Mouse (Mus musculus) cortical plate, adult 2 months (tissue): ENCODE measurements around the gene Nfat5. TPM values are rescaled to one million over a fixed set of nuclear protein-coding genes. Genes with fewer than 3 reads are reported as not detected.
A peak's percentile ranks its signal among the peaks of the same experiment; 100 is the strongest.

ENCODE experiments used
- H3K27ac ChIP-seq: fragments of 200-500 bp; 2 replicates; pipeline ENCODE4 v1.5.1; 2012; ENCODE audit warnings: low read length, control low read depth, inconsistent platforms; ENCODE audit not compliant: insufficient read depth
- H3K4me1 ChIP-seq: fragments of 200-500 bp; 2 replicates; pipeline ENCODE4 v1.6.1; 2011; ENCODE audit warnings: low read length; ENCODE audit not compliant: control insufficient read depth, insufficient read depth
- H3K4me3 ChIP-seq: fragments of 200-500 bp; 2 replicates; pipeline ENCODE4 v1.5.1; 2011; ENCODE audit warnings: mild to moderate bottlenecking, low read length, control low read depth; ENCODE audit not compliant: insufficient read depth
- CTCF ChIP-seq: fragments of 200-500 bp; IDR thresholded peaks from 2 replicates; pipeline ENCODE4 v1.5.1; 2011; ENCODE audit warnings: mild to moderate bottlenecking, control low read depth, low read length; ENCODE audit not compliant: insufficient read depth; ENCODE audit errors: extremely low read depth
- POLR2A ChIP-seq: fragments of 200-500 bp; IDR thresholded peaks from 2 replicates; pipeline ENCODE4 v1.6.1; 2011; ENCODE audit warnings: mild to moderate bottlenecking, low read length, control low read depth; ENCODE audit not compliant: insufficient read depth; ENCODE audit errors: extremely low read depth
- polyA plus RNA-seq: library from polyadenylated mRNA; depleted of rRNA; stranded (reverse); fragments of >200 nt; gene quantifications from 2 replicates; pipeline ENCODE4 v1.2.3, GENCODE M21; 2012; rRNA removed

Gene Nfat5
- polyA plus RNA-seq, 1 experiment = 36.0 TPM

DNA sequence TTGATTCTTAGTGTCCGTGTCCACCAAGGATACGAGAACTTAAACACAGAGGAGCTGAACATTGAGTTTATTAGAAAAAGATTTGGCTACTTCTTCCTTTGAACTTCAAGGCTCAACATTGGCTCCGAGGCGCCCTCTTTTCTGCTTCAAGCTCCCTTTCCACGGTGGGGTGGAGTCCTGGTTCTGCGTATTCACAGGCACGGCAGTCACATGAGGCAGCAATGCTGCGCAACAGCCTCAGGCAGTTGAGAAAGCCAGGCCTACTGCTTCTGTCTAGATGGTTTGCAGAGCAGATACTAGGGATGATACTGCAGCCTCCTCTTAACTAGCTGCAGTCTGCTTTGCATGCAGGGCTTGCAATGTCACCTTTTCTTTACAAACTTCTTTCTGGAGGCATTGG is 119.3 kb downstream of the Nfat5 start:
- Histone ChIP-seq H3K27ac (no peak overlapping the region), H3K4me3 (no peak overlapping the region), H3K4me1 (no peaks in the 10 kb centered on the region)
- TF ChIP-seq CTCF = no peak

DNA sequence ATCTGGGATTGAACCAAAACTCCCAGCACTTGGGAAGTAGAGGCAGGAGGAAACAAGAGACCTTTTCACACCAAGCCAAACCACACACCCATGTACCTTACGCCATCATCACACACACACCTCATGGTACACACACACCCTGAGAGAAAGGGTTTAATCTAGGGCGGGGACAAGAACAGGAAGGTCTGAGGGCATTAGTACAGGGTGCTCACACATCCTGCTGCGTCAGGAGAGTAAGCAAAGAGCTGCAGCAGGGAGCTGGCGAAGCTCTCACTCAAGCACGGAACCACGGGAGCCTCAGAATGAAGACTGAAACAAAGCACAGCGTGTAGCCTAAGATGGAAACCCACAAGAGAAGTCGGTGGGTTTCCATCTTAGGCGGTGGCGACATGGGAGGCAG is 120.6 kb downstream of the Nfat5 start:
- Histone ChIP-seq H3K4me3 (no peak overlapping the region), H3K27ac (no peak overlapping the region), H3K4me1 (no peaks in the 10 kb centered on the region)
- no peak for TF ChIP-seq CTCF

DNA sequence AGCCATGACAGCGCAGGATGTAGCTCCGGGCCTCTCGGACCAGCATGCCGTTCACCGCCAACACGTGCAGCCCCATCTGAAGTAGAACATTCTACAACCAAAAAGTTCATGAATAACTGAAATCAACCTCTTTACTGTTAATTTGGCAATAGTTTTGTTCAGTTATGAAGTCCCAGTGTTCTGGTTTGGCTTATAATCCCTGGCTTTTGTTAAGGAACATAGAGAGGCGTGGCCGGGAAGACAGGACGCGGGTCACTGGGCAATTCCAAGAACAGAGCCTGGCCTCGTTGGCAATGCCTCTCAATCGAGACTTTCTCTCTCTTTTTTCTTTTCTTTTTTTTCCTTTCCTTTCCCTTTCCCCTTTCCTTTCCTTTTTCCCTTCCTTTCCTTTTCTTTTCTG is 123.7 kb downstream of the Nfat5 start:
- TF ChIP-seq POLR2A (no peak), CTCF (no peak)
- H3K4me1 ChIP-seq = no peaks in the 10 kb centered on the region; the same call in 1 of the 2 replicates
- no peak overlapping the region for H3K4me3 ChIP-seq
- H3K27ac ChIP-seq = no peak overlapping the region

DNA sequence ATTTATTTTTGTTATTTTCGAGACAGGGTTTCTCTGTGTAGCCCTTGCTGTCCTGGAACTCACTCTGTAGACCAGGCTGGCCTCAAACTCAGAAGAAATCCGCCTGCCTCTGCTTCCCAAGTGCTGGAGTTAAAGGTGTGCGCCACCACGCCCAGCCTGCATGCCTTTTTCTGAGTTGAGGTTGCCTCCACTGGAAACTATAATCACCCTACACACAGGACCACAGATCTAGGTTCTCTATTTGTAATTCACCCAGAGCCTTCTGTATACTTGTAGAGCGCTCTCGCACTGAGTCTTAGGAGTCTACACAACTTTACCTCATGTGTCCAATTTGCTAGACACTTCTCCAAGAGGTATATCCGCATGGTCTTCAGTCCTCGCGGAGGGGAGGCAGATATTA is 130.9 kb downstream of the Nfat5 start:
- Histone ChIP-seq H3K4me1 (peaks cover 2% of the 10 kb centered on the region; the same call in 1 of the 2 replicates), H3K4me3 (peak overlapping the region; percentile 75), H3K27ac (no peak overlapping the region)
- no peak for TF ChIP-seq CTCF
- TF ChIP-seq POLR2A = no peak

DNA sequence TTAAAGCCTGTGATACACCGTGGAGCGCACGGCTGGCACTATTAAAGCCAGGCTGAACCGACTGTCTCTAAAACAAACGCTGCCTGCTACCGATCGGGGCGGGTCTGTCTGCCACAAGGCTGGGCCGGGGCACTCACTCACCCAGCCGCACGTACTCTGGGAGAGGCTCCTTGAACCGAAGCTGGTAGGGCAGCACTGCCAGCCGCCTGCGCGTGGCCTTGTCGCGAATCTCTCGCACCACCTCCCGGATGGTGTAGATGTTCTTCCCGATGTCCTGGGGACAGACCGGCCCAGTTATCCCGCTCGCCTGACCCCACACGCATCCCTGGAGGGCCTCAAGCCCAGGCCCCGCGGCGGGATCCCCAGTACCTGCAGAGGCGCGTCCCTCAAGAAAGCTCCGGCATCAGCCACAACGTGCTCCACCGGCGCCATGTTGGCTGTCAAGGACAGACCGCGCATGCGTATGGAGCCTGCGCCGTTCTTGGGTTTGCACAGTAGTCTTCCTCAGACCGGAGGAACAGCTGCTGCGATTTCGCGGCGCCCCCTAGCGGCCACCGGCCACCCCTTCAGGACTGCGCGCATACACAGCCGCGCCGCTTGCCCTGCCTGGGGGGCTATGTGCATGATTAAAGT is 131.4 kb downstream of the Nfat5 start, which contains the start of gene Nob1:
Gene Nob1 (minus strand): TSS at position 455 of the 633 bp plus-strand sequence.
- Histone ChIP-seq H3K27ac (peak within 1 kb of the TSS; percentile 5; the same call in 1 of the 2 replicates), H3K4me1 (peaks cover 2% of the 10 kb centered on the region; the same call in 1 of the 2 replicates), H3K4me3 (peak within 1 kb of the TSS; percentile 75)
- TF ChIP-seq CTCF (peak; percentile 77), POLR2A (peak; percentile 93)

DNA sequence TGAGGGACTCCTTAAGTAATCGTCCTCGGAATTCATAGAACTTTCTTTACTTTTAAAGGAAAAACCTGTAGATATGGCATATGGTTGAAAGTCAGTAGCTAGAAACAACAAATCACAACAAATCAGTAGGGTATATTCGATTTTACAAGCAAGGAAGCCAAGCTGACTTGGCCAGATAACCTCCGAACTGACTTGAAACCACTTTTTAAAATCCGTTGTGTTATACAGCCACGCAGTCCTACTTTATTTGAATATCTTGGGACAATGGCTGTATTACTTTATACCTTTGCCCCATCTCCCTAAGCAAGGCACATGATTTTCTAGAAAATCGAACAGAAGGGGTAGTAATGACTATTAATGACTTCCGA is 131.9 kb downstream of the Nfat5 start:
- Histone ChIP-seq H3K27ac (no peak overlapping the region), H3K4me1 (peaks cover 2% of the 10 kb centered on the region; the same call in 1 of the 2 replicates), H3K4me3 (no peak overlapping the region; the same call in 1 of the 2 replicates)
- TF ChIP-seq CTCF (no peak), POLR2A (no peak)

Other genes starting within 250 kb of the Nfat5 start
- gene Pdf, start 244.9 kb upstream of the Nfat5 start, polyA plus RNA-seq = 32.4 TPM in 2 replicates
- 33.0 and 36.8 TPM in 2 replicates for gene Cog8, start 236.8 kb upstream of the Nfat5 start, polyA plus RNA-seq
- 36.5 and 42.5 TPM in 2 replicates for gene Nip7, start 236.6 kb upstream of the Nfat5 start, polyA plus RNA-seq
- gene Tmed6, start 227.8 kb upstream of the Nfat5 start, polyA plus RNA-seq = not detected in 2 replicates
- 32.8 and 33.3 TPM in 2 replicates for gene Terf2, start 196.9 kb upstream of the Nfat5 start, polyA plus RNA-seq
- gene Cyb5b, start 142.8 kb upstream of the Nfat5 start, polyA plus RNA-seq = 104 and 106 TPM in 2 replicates
- gene Nqo1, start 109.7 kb downstream of the Nfat5 start, polyA plus RNA-seq = 4.8 TPM in 2 replicates
- 54.1 and 58.6 TPM in 2 replicates for gene Nob1, start 131.6 kb downstream of the Nfat5 start, polyA plus RNA-seq
- 24.0 and 24.2 TPM in 2 replicates for gene Wwp2, start 142.9 kb downstream of the Nfat5 start, polyA plus RNA-seq